Mouse (Mus musculus): ENCODE results near the gene Arsg. TPM values are rescaled to one million over a fixed set of nuclear protein-coding genes. Genes with fewer than 3 reads are reported as not detected.

Arsg gene
- polyA plus RNA-seq, 1 experiment: 0.88 TPM

DNA sequence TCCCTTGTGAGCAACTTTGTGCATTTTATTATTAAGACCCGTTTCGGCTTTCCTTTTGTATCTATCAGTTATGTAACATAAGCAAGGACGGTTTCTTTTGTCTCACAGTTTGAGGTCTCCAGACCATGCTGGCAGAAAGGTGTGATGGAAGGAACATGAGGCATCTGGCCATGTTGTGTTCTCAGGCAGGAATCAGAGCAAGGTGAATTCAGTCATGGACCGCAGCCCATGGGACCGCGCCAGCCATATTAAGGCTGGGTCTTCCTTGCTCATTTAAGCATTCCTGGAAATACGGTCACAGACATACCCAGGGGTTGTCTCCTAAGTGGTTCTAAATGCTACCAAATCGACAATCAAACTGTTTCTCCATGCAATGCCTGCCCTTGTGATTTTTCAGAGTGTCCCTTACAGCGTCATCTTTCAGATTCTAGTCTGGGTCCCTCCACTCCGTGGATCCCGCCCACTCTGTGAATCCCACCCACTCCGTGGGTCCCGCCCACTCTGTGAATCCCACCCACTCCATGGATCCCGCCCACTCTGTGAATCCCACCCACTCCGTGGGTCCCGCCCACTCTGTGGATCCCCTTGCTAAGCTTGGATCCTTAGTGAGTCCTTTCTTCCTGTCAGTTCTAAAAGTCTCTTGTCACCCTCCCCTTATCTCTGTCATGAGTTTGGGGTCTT, 40.0 kb downstream of the Arsg start:
- Histone ChIP-seq H3K4me1 (peaks cover 9% of the 10 kb centered on the region), H3K27me3 (replicated peaks) (peaks cover 8% of the 10 kb centered on the region), H3K4me3 (replicated peaks) (no peak overlapping the region), H3K9me3 (0 out of 2 replicates have a peak, but pooled peaks cover 3% of the 10 kb centered on the region), H3K36me3 (replicated peaks; ENCODE audit: low read length) (no peaks in the 10 kb centered on the region)
- TF ChIP-seq FLI1 (IDR thresholded peaks at IDR 0.05; ENCODE audit: low read length): no peak
- TF ChIP-seq GATA1 (IDR thresholded peaks at IDR 0.05; ENCODE audit: borderline replicate concordance, low read length): no peak

DNA sequence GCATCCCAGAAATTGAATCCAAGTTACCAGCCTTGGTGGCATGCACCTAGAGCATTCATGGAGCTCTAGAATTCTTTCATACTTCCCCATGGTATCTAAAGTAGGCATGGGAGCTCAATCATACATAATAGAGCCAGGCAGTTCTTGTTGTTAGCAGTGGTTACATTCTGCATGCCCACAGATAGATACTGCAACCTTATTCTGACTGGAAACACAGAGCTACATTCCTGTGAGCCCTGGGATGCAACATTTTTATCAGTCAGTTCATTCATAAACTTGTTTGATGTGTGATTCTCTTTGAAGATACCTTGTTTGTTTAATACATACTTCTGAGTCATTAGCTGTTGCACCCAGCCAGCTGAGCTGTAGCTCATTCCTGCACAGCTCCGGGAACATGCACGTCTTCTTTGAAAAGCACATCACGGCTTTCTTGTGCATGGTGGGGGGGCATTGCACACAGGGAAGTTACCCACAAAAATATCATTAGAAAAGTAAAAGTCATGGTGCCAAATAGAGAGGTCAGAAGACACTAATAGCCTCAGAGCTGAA, 41.0 kb downstream of the Arsg start:
- Histone ChIP-seq H3K9me3 (0 out of 2 replicates have a peak, but pooled peaks cover 3% of the 10 kb centered on the region), H3K27me3 (replicated peaks) (peaks cover 8% of the 10 kb centered on the region), H3K4me1 (peaks cover 18% of the 10 kb centered on the region), H3K4me3 (replicated peaks) (no peak overlapping the region), H3K36me3 (replicated peaks; ENCODE audit: low read length) (no peaks in the 10 kb centered on the region)
- TF ChIP-seq GATA1 (IDR thresholded peaks at IDR 0.05; ENCODE audit: borderline replicate concordance, low read length): no peak
- TF ChIP-seq FLI1 (IDR thresholded peaks at IDR 0.05; ENCODE audit: low read length): no peak

DNA sequence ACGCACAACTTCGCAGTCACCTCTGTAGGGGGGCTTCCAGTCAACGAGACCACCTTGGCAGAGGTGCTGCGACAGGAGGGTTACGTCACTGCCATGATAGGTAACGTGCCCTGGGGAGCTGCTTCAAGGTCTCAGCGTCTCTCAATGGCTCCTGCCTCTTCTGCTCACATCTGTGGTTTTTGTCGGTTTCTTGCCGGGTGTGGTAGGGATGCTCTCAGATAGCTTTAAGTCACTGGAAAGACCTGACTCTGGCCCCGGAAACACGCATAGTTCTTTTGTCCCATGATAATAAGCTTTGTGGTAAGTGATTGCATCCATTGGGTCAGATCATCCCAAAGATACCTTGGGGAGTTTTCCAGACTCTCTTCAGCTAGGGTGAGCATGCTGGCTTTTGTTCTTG, 44.2 kb downstream of the Arsg start:
- Histone ChIP-seq H3K9me3 (no peaks in the 10 kb centered on the region), H3K27me3 (replicated peaks) (peaks cover 10% of the 10 kb centered on the region), H3K4me1 (peaks cover 18% of the 10 kb centered on the region), H3K4me3 (replicated peaks) (no peak overlapping the region), H3K36me3 (replicated peaks; ENCODE audit: low read length) (peaks cover 20% of the 10 kb centered on the region)
- TF ChIP-seq FLI1 (IDR thresholded peaks at IDR 0.05; ENCODE audit: low read length) (no peak), GATA1 (IDR thresholded peaks at IDR 0.05; ENCODE audit: borderline replicate concordance, low read length) (no peak)

DNA sequence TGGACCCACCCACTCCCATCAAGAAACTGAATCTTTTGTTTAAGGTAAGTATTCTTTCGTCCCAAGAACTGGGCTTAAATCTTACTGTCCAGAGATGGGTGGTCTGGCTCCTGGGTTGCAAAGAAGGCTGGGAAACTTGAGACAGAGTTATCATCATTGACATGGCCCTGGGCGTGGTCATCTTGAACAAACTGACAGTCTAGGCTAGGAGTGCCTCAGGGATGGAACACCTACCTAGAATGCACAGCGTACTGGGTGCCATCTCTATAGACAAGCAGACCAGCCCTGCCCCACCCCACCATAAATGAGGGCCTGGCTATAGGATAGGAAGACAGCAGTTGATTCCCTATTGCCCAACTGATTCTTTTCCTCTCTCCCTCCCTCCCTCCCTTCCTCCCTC, 44.6 kb downstream of the Arsg start:
- Histone ChIP-seq H3K4me1 (peaks cover 18% of the 10 kb centered on the region), H3K9me3 (no peaks in the 10 kb centered on the region), H3K27me3 (replicated peaks) (peaks cover 10% of the 10 kb centered on the region), H3K4me3 (replicated peaks) (no peak overlapping the region), H3K36me3 (replicated peaks; ENCODE audit: low read length) (peaks cover 25% of the 10 kb centered on the region)
- TF ChIP-seq GATA1 (IDR thresholded peaks at IDR 0.05; ENCODE audit: borderline replicate concordance, low read length): no peak
- TF ChIP-seq FLI1 (IDR thresholded peaks at IDR 0.05; ENCODE audit: low read length): no peak

DNA sequence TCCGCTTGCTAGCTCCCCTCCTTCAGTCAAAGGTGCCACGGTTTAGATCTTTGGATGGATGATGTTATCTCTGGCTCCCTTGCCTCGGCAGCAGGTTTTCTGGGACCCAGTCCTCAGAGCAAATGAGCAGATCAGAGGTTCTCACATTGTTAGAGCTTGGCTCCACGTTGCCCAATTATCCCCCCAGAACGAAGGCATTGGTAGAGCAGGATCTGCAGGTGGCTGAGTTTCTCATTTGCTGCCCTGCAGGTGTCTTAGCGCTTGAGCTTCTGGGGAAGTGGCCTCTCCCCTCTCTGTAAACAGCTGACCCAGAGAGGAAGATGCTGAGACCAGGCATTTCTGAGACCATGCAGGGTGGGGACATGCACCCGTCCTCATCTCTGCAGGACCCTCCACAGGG, 47.8 kb downstream of the Arsg start:
- Histone ChIP-seq H3K9me3 (no peaks in the 10 kb centered on the region), H3K27me3 (replicated peaks) (peaks cover 10% of the 10 kb centered on the region), H3K4me3 (replicated peaks) (no peak overlapping the region), H3K4me1 (peaks cover 29% of the 10 kb centered on the region), H3K36me3 (replicated peaks; ENCODE audit: low read length) (peaks cover 38% of the 10 kb centered on the region)
- TF ChIP-seq FLI1 (IDR thresholded peaks at IDR 0.05; ENCODE audit: low read length): no peak
- TF ChIP-seq GATA1 (IDR thresholded peaks at IDR 0.05; ENCODE audit: borderline replicate concordance, low read length): no peak

DNA sequence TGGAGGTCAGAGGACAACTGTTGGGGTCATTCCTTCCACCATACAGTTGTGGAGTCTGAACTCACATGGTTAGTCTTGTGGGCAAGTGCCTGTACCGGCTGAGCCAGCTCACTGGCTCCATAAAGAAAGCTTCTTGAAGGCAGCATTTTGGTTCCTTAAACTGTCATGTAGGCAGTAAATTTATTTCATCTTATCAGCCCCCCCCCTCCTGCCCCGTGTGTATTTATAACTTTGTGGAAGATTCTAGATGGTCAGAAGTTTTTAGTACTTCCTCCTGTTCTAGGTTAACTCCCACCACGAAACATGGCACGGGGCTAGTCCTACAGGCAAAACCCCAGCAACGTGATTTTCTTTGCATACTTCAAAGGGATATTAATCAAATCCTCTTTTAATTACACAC, 51.7 kb downstream of the Arsg start:
- Histone ChIP-seq H3K27me3 (replicated peaks) (peaks cover 5% of the 10 kb centered on the region), H3K9me3 (no peaks in the 10 kb centered on the region), H3K4me3 (replicated peaks) (no peak overlapping the region), H3K4me1 (peaks cover 23% of the 10 kb centered on the region), H3K36me3 (replicated peaks; ENCODE audit: low read length) (peaks cover 51% of the 10 kb centered on the region)
- TF ChIP-seq GATA1 (IDR thresholded peaks at IDR 0.05; ENCODE audit: borderline replicate concordance, low read length): no peak
- TF ChIP-seq FLI1 (IDR thresholded peaks at IDR 0.05; ENCODE audit: low read length): no peak

DNA sequence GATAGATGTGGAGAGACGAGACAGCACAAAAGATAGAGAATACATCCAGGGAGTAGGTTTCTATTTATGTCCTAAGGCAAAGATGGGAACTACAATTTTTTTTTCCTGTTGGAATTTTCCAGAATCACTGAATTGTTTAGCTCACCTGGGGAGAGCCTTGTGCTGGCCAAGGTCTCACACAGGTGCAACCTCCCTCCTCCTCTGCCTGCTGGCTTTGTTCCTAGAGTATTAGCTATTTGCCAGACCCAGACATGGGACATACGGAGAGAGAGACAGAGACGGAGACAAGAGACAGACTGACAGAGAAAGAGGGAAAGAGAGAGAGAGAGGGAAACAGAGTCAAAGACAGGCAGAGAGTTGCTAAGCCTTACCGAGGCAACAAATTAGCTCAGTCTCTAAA, 52.4 kb downstream of the Arsg start:
- Histone ChIP-seq H3K27me3 (replicated peaks) (peaks cover 5% of the 10 kb centered on the region), H3K36me3 (replicated peaks; ENCODE audit: low read length) (peaks cover 49% of the 10 kb centered on the region), H3K4me1 (peaks cover 30% of the 10 kb centered on the region), H3K9me3 (no peaks in the 10 kb centered on the region), H3K4me3 (replicated peaks) (no peak overlapping the region)
- TF ChIP-seq FLI1 (IDR thresholded peaks at IDR 0.05; ENCODE audit: low read length): no peak
- no peak for TF ChIP-seq GATA1 (IDR thresholded peaks at IDR 0.05; ENCODE audit: borderline replicate concordance, low read length)

DNA sequence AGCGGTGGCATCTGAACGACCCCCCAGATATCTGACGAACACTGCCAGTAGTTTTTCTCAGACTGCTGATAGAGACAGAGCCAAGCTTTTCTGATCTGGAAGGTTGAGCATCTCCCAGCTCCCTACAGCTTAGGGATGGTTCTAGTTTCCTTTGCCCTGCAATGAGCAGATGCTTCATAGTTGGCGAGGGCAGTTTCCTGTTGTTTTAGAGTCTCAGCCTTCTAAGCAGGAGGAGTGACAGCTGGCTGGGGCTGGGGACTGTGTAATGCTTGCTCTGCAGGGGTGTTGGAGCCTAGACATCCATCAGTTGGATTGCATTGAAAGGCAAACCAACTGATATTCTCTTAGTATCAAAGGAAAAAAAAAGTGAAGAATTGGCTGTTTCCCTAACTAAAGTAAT, 56.9 kb downstream of the Arsg start:
- H3K4me3 ChIP-seq (replicated peaks): no peak overlapping the region
- H3K36me3 ChIP-seq (replicated peaks; ENCODE audit: low read length): peaks cover 22% of the 10 kb centered on the region
- TF ChIP-seq GATA1 (IDR thresholded peaks at IDR 0.05; ENCODE audit: borderline replicate concordance, low read length) (no peak), FLI1 (IDR thresholded peaks at IDR 0.05; ENCODE audit: low read length) (no peak)
- peaks cover 6% of the 10 kb centered on the region for H3K27me3 ChIP-seq (replicated peaks)
- H3K9me3 ChIP-seq: no peaks in the 10 kb centered on the region
- peaks cover 21% of the 10 kb centered on the region for H3K4me1 ChIP-seq

DNA sequence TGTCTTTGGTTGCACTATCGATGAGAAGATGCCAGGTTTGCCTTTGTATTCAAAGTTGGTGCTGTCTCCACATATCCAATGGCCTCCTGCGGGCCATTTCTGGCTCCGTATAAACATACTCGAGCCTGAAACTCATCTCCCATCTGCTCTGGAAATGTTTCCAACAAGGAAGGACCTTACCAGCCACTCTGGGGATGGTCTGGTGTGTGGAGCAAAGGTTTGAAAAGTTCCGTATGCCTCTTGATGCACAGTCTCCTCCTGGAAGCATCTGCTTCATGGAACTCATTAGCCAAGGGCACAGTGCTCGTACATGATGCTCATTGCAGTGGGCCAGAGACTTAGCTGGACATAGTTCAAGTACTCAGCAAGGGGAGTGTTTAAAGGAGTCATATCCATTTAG, 62.8 kb downstream of the Arsg start:
- no peaks in the 10 kb centered on the region for H3K9me3 ChIP-seq
- H3K27me3 ChIP-seq (replicated peaks): peaks cover 14% of the 10 kb centered on the region

DNA sequence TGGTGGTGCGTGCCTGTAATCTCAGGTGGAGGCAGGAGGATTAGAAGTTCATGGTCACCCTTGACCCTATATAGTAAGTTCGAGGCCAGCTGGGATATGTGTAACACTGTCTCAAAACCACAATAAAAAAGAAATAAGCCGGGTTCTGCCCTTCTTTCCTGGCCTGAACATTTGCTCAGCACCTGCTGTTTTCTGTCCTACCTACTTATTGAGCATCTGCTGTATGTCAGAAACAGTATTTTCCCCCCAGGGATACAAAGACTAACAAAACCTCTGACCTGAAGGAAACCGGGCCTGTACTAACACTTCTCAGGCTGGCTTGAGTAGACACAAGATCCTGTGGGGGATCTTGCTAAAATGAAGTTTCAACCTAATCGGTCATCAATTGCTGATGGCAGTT, 63.8 kb downstream of the Arsg start:
- TF ChIP-seq GATA1 (IDR thresholded peaks at IDR 0.05; ENCODE audit: borderline replicate concordance, low read length): no peak
- TF ChIP-seq FLI1 (IDR thresholded peaks at IDR 0.05; ENCODE audit: low read length): no peak
- Histone ChIP-seq H3K9me3 (no peaks in the 10 kb centered on the region), H3K27me3 (replicated peaks) (peaks cover 19% of the 10 kb centered on the region), H3K4me3 (replicated peaks) (no peak overlapping the region), H3K4me1 (peaks cover 28% of the 10 kb centered on the region), H3K36me3 (replicated peaks; ENCODE audit: low read length) (peaks cover 6% of the 10 kb centered on the region)

More for the DNA sequence above, 62.8 kb downstream of the Arsg start:
- peaks cover 6% of the 10 kb centered on the region for H3K36me3 ChIP-seq (replicated peaks; ENCODE audit: low read length)
- no peak overlapping the region for H3K4me3 ChIP-seq (replicated peaks)
- peaks cover 28% of the 10 kb centered on the region for H3K4me1 ChIP-seq
- TF ChIP-seq FLI1 (IDR thresholded peaks at IDR 0.05; ENCODE audit: low read length) (no peak), GATA1 (IDR thresholded peaks at IDR 0.05; ENCODE audit: borderline replicate concordance, low read length) (no peak)

Measured in megakaryocyte, embryonic 14.5 days (primary cell).